Mouse (Mus musculus) heart, adult 2 months (tissue): ENCODE measurements around the gene 9630041A04Rik. TPM values are rescaled to one million over a fixed set of nuclear protein-coding genes. Genes with fewer than 3 reads are reported as not detected.

Source experiments
- DNase-seq, 2 experiments: peaks; one replicate each; pipeline ENCODE4 v3.0.0; 2021
- H3K27ac ChIP-seq: fragments of 200-600 bp; 2 replicates; pipeline ENCODE4 v1.8.1; 2022
- H3K27me3 ChIP-seq: fragments of 200-500 bp; 2 replicates; pipeline ENCODE4 v1.6.1; 2012; ENCODE audit warnings: mild to moderate bottlenecking, low read length, inconsistent platforms, mixed read lengths; ENCODE audit not compliant: control insufficient read depth, insufficient read depth
- H3K36me3 ChIP-seq: fragments of 200-500 bp; 2 replicates; pipeline ENCODE4 v1.6.1; 2012; ENCODE audit warnings: low read length, inconsistent platforms; ENCODE audit not compliant: control insufficient read depth, insufficient read depth
- H3K4me1 ChIP-seq: fragments of 200-500 bp; 2 replicates; pipeline ENCODE4 v1.6.1; 2011; ENCODE audit warnings: low read length; ENCODE audit not compliant: control insufficient read depth, insufficient read depth
- H3K4me3 ChIP-seq: fragments of 200-600 bp; 2 replicates; pipeline ENCODE4 v1.8.1; 2022
- H3K79me2 ChIP-seq: fragments of 200-500 bp; replicated peaks from 2 replicates; pipeline ENCODE4 v1.6.1; 2012; ENCODE audit warnings: mild to moderate bottlenecking, inconsistent platforms, low read length, moderate library complexity, mixed read lengths; ENCODE audit not compliant: control insufficient read depth, insufficient read depth
- H3K9ac ChIP-seq: fragments of 200-500 bp; 2 replicates; pipeline ENCODE4 v1.6.1; 2012; ENCODE audit warnings: low read depth, mild to moderate bottlenecking, control low read depth, inconsistent platforms, low read length, mixed read lengths
- CTCF ChIP-seq: fragments of 200-600 bp; IDR thresholded peaks from 2 replicates; pipeline ENCODE4 v1.8.1; 2022; ENCODE audit warnings: antibody characterized with exemption, mild to moderate bottlenecking, moderate library complexity
- EP300 ChIP-seq: fragments of 200-500 bp; IDR thresholded peaks from 2 replicates; pipeline ENCODE4 v1.6.1; 2011; ENCODE audit warnings: low read depth, low read length, control low read depth; ENCODE audit not compliant: insufficient read depth
- POLR2A ChIP-seq: fragments of 200-500 bp; IDR thresholded peaks from 2 replicates; pipeline ENCODE4 v1.6.1; 2011; ENCODE audit warnings: mild to moderate bottlenecking, low read depth, low read length, control low read depth; ENCODE audit not compliant: insufficient read depth
- WGBS: fragments of 180-500 bp; shearing (Covaris S2); methylation state at CpG from one replicate; pipeline ENCODE4 v1.1.7; 2018; 5-methylcytosine and 5-hydroxymethylcytosine counted together
- intact Hi-C: fragments of 180-260 bp; cut with DNase I; formaldehyde crosslinking; loops from one replicate; pipeline ENCODE4 v1.15.1; 2025
- polyA plus RNA-seq: library from polyadenylated mRNA; depleted of rRNA; stranded (reverse); fragments of >200 nt; gene quantifications from 2 replicates; pipeline ENCODE4 v1.2.3, GENCODE M21; 2012
- total RNA-seq, 2 experiments: library from RNA; stranded (reverse); gene quantifications; 2 replicates each; pipeline ENCODE4 v1.2.3; 2021

The 9630041A04Rik gene
- total and polyA plus RNA-seq, 3 experiments = not detected

- TF ChIP-seq EP300 = no peak
- H3K4me1 ChIP-seq = no peaks in the 10 kb centered on the region
- H3K4me3 ChIP-seq = no peak overlapping the region
- H3K27me3 ChIP-seq = no peaks in the 10 kb centered on the region
- H3K79me2 ChIP-seq = no peaks in the 10 kb centered on the region
- no peak for DNase-seq
- no peaks in the 10 kb centered on the region for H3K36me3 ChIP-seq
- intact Hi-C loops = no loop called here
- H3K27ac ChIP-seq = no peak overlapping the region
- 78% methylated on average over 6 of the region's 6 CpGs for WGBS
- H3K9ac ChIP-seq = no peak overlapping the region
These were observed 15.9 kb upstream of the 9630041A04Rik start for GRCm38 (mm10) chr9:101845691-101846090.

GRCm38 (mm10) chr9:101862481-101863065, 932 bp downstream of the 9630041A04Rik start:
- Histone ChIP-seq H3K4me3 (no peak overlapping the region), H3K27ac (no peak overlapping the region), H3K36me3 (no peaks in the 10 kb centered on the region), H3K4me1 (no peaks in the 10 kb centered on the region), H3K79me2 (no peaks in the 10 kb centered on the region), H3K27me3 (no peaks in the 10 kb centered on the region), H3K9ac (no peak overlapping the region)
- 48% methylated on average over 12 of the region's 12 CpGs for WGBS
- peak; percentile 38 to 50 for DNase-seq
- intact Hi-C loops = no loop called here
- TF ChIP-seq POLR2A (no peak), EP300 (no peak), CTCF (no peak)

GRCm38 (mm10) chr9:101863130-101863529, 1.5 kb downstream of the 9630041A04Rik start:
- 61% methylated on average over 5 of the region's 5 CpGs for WGBS
- Histone ChIP-seq H3K79me2 (no peaks in the 10 kb centered on the region), H3K36me3 (no peaks in the 10 kb centered on the region), H3K27ac (no peak overlapping the region), H3K27me3 (no peaks in the 10 kb centered on the region), H3K4me1 (no peaks in the 10 kb centered on the region), H3K9ac (no peak overlapping the region), H3K4me3 (no peak overlapping the region)
- DNase-seq = peak; percentile 7 to 32
- TF ChIP-seq POLR2A (no peak), CTCF (no peak), EP300 (no peak)
- intact Hi-C loops = no loop called here

GRCm38 (mm10) chr9:101868593-101868992, 7.0 kb downstream of the 9630041A04Rik start:
- TF ChIP-seq CTCF = no peak
- TF ChIP-seq EP300 = no peak
- no peak for TF ChIP-seq POLR2A
- Histone ChIP-seq H3K27me3 (no peaks in the 10 kb centered on the region), H3K27ac (no peak overlapping the region), H3K36me3 (no peaks in the 10 kb centered on the region), H3K4me1 (no peaks in the 10 kb centered on the region), H3K9ac (no peak overlapping the region), H3K4me3 (no peak overlapping the region), H3K79me2 (no peaks in the 10 kb centered on the region)
- 86% methylated on average over 6 of the region's 6 CpGs for WGBS
- intact Hi-C loops = no loop called here
- no peak for DNase-seq

- no peaks in the 10 kb centered on the region for H3K36me3 ChIP-seq
- no peak overlapping the region for H3K4me3 ChIP-seq
- H3K27ac ChIP-seq = no peak overlapping the region
- DNase-seq = no peak
- TF ChIP-seq POLR2A (no peak), CTCF (no peak), EP300 (no peak)
- no peaks in the 10 kb centered on the region for H3K27me3 ChIP-seq
- no peaks in the 10 kb centered on the region for H3K79me2 ChIP-seq
- no peak overlapping the region for H3K9ac ChIP-seq
- H3K4me1 ChIP-seq = no peaks in the 10 kb centered on the region
- 70% methylated on average over 4 of the region's 4 CpGs for WGBS
- intact Hi-C loops = no loop called here
These were observed 8.4 kb downstream of the 9630041A04Rik start for GRCm38 (mm10) chr9:101870034-101870433.

- WGBS = 76% methylated on average over 1 of the region's 1 CpGs
- H3K36me3 ChIP-seq = no peaks in the 10 kb centered on the region
These were observed 13.7 kb downstream of the 9630041A04Rik start for GRCm38 (mm10) chr9:101875306-101875705.

More at GRCm38 (mm10) chr9:101875306-101875705, 13.7 kb downstream of the 9630041A04Rik start:
- Histone ChIP-seq H3K27me3 (no peaks in the 10 kb centered on the region), H3K4me3 (no peak overlapping the region), H3K79me2 (no peaks in the 10 kb centered on the region), H3K4me1 (no peaks in the 10 kb centered on the region), H3K9ac (no peak overlapping the region), H3K27ac (no peak overlapping the region)
- intact Hi-C loops = no loop called here
- DNase-seq = no peak
- TF ChIP-seq CTCF = no peak
- TF ChIP-seq POLR2A = no peak
- no peak for TF ChIP-seq EP300
